Mouse (Mus musculus) limb, embryonic 10.5 days (tissue): ENCODE data around the gene Ppp4r4. TPM values are rescaled to one million over a fixed set of nuclear protein-coding genes. Genes with fewer than 3 reads are reported as not detected.
"Not testable (repeated sequence)": the region's sequence is repeated elsewhere in the genome, so short reads cannot be mapped to it uniquely, and the experiment has no call there.

Source experiments
- DNase-seq: peaks from one replicate; pipeline ENCODE4 v3.0.0-alpha.2; 2017; ENCODE audit warnings: low spot score
- H3K27ac ChIP-seq: fragments of 300-500 bp; sonication (generic); 2 replicates; pipeline ENCODE4 v1.5.1; 2016; ENCODE audit warnings: mild to moderate bottlenecking
- H3K27me3 ChIP-seq: fragments of 300-500 bp; sonication (generic); 2 replicates; pipeline ENCODE4 v1.6.1; 2016; ENCODE audit warnings: low read depth, mild to moderate bottlenecking; ENCODE audit not compliant: poor library complexity, severe bottlenecking
- H3K36me3 ChIP-seq: fragments of 300-500 bp; sonication (generic); 2 replicates; pipeline ENCODE4 v1.6.1; 2016; ENCODE audit warnings: mild to moderate bottlenecking, moderate library complexity
- H3K4me1 ChIP-seq: fragments of 300-500 bp; sonication (generic); 2 replicates; pipeline ENCODE4 v1.6.1; 2016
- H3K4me3 ChIP-seq: fragments of 300-500 bp; sonication (generic); 2 replicates; pipeline ENCODE4 v1.5.1; 2016; ENCODE audit warnings: mild to moderate bottlenecking, moderate library complexity
- H3K9me3 ChIP-seq: fragments of 300-500 bp; sonication (generic); replicated peaks from 2 replicates; pipeline ENCODE4 v1.6.1; 2016; ENCODE audit warnings: mild to moderate bottlenecking
- WGBS: fragments of 180-500 bp; shearing (Covaris S2); methylation state at CpG from one replicate; pipeline ENCODE4 v1.1.7; 2016; 5-methylcytosine and 5-hydroxymethylcytosine counted together
- polyA plus RNA-seq: library from polyadenylated mRNA; unstranded; fragments of >200 nt; fragmentation: Nextera tagmentation; extraction: Ambion mirVana; gene quantifications from 2 replicates; pipeline ENCODE4 v1.2.1, GENCODE M21; 2016

Ppp4r4 gene
- polyA plus RNA-seq, 1 experiment from 2014 or later = 1.9 TPM

DNA sequence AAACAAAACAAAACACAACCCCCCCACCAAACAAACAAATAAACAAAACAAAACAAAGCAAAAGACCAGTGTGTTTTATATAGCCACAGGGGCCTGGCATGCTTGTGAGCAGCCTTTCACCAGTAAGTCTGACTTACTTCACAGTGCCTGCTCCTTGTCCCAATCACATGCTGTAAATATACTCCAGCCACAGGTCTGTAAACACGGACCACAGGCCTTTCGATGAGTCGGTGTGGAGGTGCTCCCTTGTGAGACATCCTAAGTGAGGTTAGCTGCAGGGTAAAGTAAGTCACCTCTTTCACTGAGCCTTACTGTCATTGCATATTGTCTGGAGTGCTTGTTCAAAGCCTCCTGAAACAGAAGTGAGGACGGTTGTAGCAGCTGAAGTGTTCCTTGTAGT is 16.4 kb downstream of the Ppp4r4 start:
- 69% methylated on average over 4 of the region's 4 CpGs for WGBS
- no peaks in the 10 kb centered on the region for H3K27me3 ChIP-seq
- no peak for DNase-seq
- no peaks in the 10 kb centered on the region for H3K36me3 ChIP-seq
- no peak overlapping the region for H3K27ac ChIP-seq
- no peaks in the 10 kb centered on the region for H3K9me3 ChIP-seq
- H3K4me3 ChIP-seq = no peak overlapping the region
- no peaks in the 10 kb centered on the region for H3K4me1 ChIP-seq

DNA sequence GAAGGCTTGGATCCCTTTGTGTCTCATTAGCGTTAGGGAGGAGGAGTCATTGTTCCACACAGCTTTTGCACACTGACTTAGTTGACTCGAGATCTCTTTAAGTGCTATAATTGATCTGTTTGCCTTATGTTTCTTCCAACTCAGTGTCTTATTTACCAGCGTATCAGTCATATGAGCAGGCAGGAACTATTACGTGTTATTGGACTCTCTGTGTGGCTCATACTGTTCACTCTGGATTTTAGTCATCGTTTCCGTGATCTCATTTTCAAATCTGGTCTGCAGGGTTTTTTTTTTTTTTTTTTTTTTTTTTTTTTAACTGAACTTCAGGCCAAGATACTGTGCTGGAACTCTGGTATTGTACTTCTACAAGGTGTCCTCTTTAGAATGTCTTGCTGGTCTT is 18.0 kb downstream of the Ppp4r4 start:
- Histone ChIP-seq H3K36me3 (no peaks in the 10 kb centered on the region), H3K4me1 (no peaks in the 10 kb centered on the region), H3K4me3 (no peak overlapping the region), H3K9me3 (no peaks in the 10 kb centered on the region), H3K27me3 (no peaks in the 10 kb centered on the region), H3K27ac (no peak overlapping the region)
- WGBS = 90% methylated on average over 6 of the region's 6 CpGs
- DNase-seq = no peak

DNA sequence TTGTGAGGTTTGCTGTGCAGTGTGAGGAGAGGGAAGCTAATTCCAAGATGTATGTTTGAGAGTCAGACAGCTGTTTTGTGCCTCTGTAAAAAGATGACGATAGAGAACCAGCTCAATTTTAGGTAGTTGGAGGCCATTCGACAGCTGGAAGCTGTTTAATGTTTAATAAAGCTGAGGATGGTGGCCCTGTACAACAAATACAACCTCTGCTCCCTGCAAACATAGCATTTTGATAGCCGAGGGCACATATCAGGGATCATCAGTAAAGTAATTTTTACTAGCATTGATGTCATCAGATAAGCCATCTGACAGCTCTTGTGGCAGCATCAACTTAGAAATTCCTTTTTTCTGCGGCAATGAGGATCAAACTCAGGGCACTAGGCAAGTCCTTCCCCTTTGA is 19.3 kb downstream of the Ppp4r4 start:
- WGBS = 83% methylated on average over 4 of the region's 4 CpGs
- DNase-seq = no peak

DNA sequence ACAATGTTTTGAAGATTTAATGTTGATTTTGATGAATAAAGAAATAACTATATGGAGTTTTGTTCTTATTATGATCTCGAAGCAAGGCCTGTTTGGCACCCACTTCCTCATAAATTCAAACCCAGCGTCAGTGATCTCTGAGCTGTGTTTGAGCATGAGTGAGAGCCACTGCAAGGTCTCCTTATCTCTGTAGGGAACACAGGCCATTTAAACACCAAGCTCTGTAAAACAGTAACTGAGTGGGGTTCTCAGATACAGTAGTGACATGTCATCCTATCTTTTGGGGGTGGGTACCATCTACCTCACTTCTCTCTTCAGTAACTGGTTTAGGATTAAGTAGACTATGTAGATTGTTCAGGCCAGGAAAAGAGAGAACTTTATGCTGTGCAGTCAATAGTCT is 20.4 kb downstream of the Ppp4r4 start:
- Histone ChIP-seq H3K27me3 (no peaks in the 10 kb centered on the region), H3K36me3 (no peaks in the 10 kb centered on the region), H3K27ac (no peak overlapping the region), H3K4me3 (no peak overlapping the region), H3K4me1 (no peaks in the 10 kb centered on the region), H3K9me3 (no peaks in the 10 kb centered on the region)
- no peak for DNase-seq
- WGBS = 88% methylated on average over 2 of the region's 2 CpGs

More for the DNA sequence above, 19.3 kb downstream of the Ppp4r4 start:
- Histone ChIP-seq H3K27ac (no peak overlapping the region), H3K9me3 (no peaks in the 10 kb centered on the region), H3K4me1 (no peaks in the 10 kb centered on the region), H3K4me3 (no peak overlapping the region), H3K27me3 (no peaks in the 10 kb centered on the region), H3K36me3 (no peaks in the 10 kb centered on the region)

DNA sequence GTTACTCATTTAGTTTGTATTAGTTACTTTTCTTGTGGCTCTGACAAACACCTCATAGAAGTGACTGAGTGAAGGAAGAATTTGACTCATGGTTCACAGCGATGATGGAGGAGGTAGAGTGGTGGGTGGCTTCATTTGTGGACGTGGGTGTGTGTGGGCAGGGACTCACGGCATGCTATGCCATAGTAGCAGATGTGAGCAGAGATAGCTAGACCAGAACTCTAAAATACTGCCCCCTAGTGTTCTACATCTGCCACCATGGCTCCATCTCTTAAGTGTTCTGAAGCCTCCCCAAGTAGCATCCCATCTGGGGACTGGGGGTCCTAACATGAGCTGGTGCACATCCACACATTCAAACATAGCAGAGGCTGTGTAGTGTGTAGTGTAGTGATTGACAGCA is 21.4 kb downstream of the Ppp4r4 start:
- no peaks in the 10 kb centered on the region for H3K9me3 ChIP-seq
- no peaks in the 10 kb centered on the region for H3K27me3 ChIP-seq
- 74% methylated on average over 3 of the region's 3 CpGs for WGBS
- H3K4me1 ChIP-seq = no peaks in the 10 kb centered on the region
- H3K4me3 ChIP-seq = no peak overlapping the region
- H3K27ac ChIP-seq = no peak overlapping the region
- DNase-seq = no peak
- H3K36me3 ChIP-seq = no peaks in the 10 kb centered on the region

DNA sequence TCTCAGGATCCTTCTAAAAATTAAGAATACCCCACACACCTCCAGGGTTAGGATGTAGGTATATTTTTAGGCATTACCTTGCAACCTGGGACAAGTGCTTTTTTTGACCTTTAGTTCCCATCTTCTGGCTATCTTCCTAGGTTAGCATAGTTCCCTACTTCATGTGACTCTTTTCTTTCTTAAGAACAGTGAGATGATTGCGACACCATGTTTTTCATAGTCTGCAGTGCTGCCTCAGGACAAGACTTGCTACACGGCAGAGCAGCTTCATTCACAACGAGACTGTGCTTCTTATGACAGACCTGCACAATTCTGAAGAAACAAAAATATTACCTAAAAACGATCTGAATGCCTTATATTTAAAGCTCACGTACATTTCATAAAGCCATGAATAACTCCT is 24.8 kb downstream of the Ppp4r4 start:
- no peak for DNase-seq
- Histone ChIP-seq H3K9me3 (no peaks in the 10 kb centered on the region), H3K36me3 (no peaks in the 10 kb centered on the region), H3K27me3 (no peaks in the 10 kb centered on the region), H3K27ac (no peak overlapping the region), H3K4me3 (no peak overlapping the region), H3K4me1 (no peaks in the 10 kb centered on the region; the same call in 1 of the 2 replicates)
- 93% methylated on average over 5 of the region's 5 CpGs for WGBS

DNA sequence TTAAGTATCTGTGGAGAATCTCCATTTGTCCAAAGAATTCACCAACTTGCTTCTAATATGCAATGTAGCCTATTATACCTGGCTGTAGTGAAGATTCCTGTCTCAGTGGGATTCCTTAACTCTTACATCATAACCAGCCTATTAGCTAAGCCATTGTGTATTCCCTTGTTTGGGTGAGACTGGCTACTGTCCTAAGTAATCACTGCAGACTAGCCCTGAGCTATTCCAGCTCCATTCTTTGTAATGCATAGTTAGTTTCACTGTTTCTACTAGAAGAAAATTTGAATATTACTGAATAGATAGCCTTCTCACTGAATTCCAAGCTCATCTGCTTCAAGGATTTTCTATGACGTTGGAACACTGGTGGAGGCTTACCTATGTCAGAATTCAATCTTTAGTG is 32.6 kb downstream of the Ppp4r4 start:
- Histone ChIP-seq H3K27me3 (no peaks in the 10 kb centered on the region), H3K36me3 (no peaks in the 10 kb centered on the region), H3K4me1 (no peaks in the 10 kb centered on the region; the same call in 1 of the 2 replicates), H3K4me3 (no peak overlapping the region), H3K27ac (no peak overlapping the region), H3K9me3 (no peaks in the 10 kb centered on the region)
- WGBS = 56% methylated on average over 1 of the region's 1 CpGs
- no peak for DNase-seq

DNA sequence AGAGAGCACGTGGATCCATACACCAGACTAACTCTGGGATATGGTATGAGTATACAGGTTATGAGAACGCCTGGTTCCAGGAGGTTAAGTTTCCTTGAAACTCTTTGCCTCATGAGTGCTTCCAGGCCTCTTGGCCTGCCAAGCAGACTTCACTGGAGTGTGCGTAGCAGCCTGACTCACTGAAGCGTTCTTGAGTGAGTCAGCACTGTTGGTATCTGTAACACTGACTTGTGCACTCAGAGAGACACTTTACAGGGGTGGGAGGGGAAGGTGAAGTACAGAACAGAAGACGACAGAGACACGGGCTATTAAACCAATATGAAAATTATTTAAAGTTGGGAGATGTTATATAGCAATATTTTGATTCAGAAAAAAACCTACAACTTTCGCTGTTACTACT is 33.1 kb downstream of the Ppp4r4 start:
- WGBS = 87% methylated on average over 7 of the region's 7 CpGs
- Histone ChIP-seq H3K4me3 (no peak overlapping the region), H3K36me3 (no peaks in the 10 kb centered on the region), H3K4me1 (no peaks in the 10 kb centered on the region; the same call in 1 of the 2 replicates), H3K9me3 (no peaks in the 10 kb centered on the region), H3K27ac (no peak overlapping the region), H3K27me3 (no peaks in the 10 kb centered on the region)
- no peak for DNase-seq

DNA sequence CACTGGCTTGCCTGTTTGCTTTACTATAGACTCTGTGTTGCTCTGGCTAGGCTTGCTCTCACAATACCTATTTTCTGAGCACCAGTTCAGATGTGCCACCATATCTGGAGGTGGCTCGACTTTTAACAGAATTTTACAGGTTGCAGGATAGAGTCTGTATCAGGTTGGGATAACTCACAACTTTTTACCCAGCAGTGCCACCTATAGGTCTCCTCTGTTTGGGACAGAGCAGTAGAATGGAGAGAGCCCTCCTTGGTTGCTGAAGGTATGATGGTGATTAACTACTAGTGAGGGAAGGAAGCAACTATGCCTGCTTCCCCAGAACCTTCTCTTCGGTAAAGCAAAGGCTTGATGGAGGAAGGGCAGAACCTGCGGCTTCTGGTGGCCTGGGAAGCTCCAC is 35.0 kb downstream of the Ppp4r4 start:
- DNase-seq = no peak
- no peaks in the 10 kb centered on the region for H3K4me1 ChIP-seq
- WGBS = 72% methylated on average over 3 of the region's 3 CpGs
- no peaks in the 10 kb centered on the region for H3K9me3 ChIP-seq
- H3K4me3 ChIP-seq = no peak overlapping the region
- no peaks in the 10 kb centered on the region for H3K27me3 ChIP-seq
- no peaks in the 10 kb centered on the region for H3K36me3 ChIP-seq
- no peak overlapping the region for H3K27ac ChIP-seq

DNA sequence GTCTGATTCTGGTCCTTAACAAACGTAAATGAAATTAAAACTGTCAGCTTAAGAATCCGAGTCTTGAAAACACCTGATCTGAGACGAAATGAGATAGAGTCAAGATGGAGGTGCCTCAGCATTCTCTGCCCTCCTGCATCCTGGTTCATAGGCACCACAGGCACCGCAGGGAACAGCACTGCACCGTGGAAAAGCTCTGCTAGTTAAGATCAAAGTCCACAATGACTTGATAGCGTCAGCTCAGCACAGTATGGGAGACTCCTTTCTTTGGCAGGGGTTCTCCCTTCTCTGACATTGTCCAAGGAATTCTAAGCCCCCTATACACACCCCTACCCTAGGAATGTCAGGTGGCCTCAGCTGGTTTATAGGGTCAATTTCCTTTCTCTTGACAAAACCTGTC is 37.6 kb downstream of the Ppp4r4 start:
- 68% methylated on average over 6 of the region's 6 CpGs for WGBS

DNA sequence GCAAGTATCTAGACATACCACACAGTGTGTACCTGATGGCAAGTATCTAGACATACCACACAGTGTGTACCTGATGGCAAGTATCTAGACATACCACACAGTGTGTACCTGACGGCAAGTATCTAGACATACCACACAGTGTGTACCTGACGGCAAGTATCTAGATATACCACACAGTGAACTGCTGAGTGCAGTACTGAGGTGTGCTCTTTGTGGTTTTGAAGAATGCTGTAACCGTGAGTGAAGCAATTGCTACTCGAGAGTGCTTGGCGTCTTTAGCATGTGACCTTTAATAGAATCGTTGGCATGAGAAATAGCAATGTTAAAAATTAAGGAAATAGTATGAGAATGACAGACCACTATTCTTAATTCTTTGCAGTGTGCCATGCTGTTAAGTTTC is 46.1 kb downstream of the Ppp4r4 start:
- not testable (repeated sequence) for H3K9me3 ChIP-seq, H3K4me3 ChIP-seq, DNase-seq, H3K27me3 ChIP-seq, H3K36me3 ChIP-seq, H3K4me1 ChIP-seq, H3K27ac ChIP-seq
- WGBS = 91% methylated on average over 6 of the region's 6 CpGs

More for the DNA sequence above, 37.6 kb downstream of the Ppp4r4 start:
- Histone ChIP-seq H3K27me3 (no peaks in the 10 kb centered on the region), H3K4me1 (no peaks in the 10 kb centered on the region), H3K27ac (no peak overlapping the region), H3K4me3 (no peak overlapping the region), H3K36me3 (no peaks in the 10 kb centered on the region), H3K9me3 (no peaks in the 10 kb centered on the region)
- no peak for DNase-seq

DNA sequence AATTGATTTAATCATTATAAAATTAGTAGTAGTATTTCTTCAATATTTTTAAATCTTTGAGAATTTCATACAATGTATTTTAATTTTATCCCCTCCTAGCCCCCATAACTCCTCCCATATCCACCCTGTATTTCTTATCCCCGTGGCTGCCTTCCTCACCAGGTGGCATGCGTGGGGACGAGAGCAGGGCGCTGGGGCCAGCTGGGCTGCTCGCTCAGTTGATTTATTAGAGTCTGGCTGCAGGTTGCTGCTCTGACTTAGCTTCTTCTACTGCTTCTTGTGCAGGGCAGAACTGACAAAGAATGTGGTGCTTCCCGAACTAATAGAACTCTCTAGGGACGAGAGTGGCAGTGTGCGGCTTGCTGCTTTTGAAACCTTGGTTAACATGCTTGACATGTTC is 51.7 kb downstream of the Ppp4r4 start:
- no peak overlapping the region for H3K27ac ChIP-seq
- H3K36me3 ChIP-seq = no peaks in the 10 kb centered on the region
- WGBS = 62% methylated on average over 8 of the region's 8 CpGs
- no peak overlapping the region for H3K4me3 ChIP-seq
- H3K27me3 ChIP-seq = no peaks in the 10 kb centered on the region
- H3K4me1 ChIP-seq = no peaks in the 10 kb centered on the region
- DNase-seq = no peak
- no peaks in the 10 kb centered on the region for H3K9me3 ChIP-seq

DNA sequence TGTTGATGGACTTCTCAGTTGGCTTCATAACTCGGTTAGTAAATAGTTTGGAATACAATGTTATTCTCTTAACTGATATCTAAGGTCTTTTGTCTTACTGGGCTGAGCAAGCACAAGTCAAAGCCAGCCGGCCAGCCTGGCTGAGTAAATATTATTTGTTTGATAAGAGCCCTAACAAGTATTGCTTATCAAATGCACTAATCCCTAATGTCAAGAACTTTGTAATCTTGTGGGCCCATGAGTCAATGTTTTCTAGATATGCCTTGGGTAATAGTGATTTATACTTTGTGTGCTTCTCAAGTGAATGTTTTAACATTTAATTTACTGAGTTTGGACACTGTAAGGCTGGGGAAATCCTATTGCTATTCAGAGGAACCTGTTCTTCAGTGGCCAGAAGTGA is 66.3 kb downstream of the Ppp4r4 start:
- H3K27me3 ChIP-seq = no peaks in the 10 kb centered on the region
- WGBS = 91% methylated on average over 2 of the region's 2 CpGs
- H3K27ac ChIP-seq = no peak overlapping the region
- H3K4me3 ChIP-seq = no peak overlapping the region
- no peaks in the 10 kb centered on the region for H3K9me3 ChIP-seq
- H3K4me1 ChIP-seq = peaks cover 4% of the 10 kb centered on the region; the same call in 1 of the 2 replicates
- no peak for DNase-seq
- no peaks in the 10 kb centered on the region for H3K36me3 ChIP-seq

DNA sequence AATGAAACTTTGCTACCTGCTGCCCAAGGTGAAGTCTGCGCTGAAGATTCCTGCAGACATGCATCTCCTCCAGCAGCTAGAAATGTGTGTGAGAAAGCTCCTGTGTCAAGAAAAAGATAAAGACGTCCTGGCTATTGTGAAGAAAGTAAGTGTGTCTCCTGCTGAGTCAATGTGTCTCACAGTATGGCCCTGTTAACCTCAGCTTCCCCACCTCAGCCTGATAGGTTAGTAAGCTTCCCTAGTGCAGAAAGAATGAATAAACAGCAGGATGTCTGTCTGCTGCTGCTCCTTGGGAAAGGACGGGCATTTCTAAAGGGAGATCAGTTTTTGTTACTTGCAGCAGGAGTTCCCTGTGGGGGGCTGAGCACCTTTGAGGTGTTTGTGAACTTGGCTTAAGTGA is 68.3 kb downstream of the Ppp4r4 start:
- DNase-seq = no peak
- H3K4me3 ChIP-seq = no peak overlapping the region
- H3K27ac ChIP-seq = no peak overlapping the region
- 37% methylated on average over 3 of the region's 3 CpGs for WGBS
- H3K27me3 ChIP-seq = no peaks in the 10 kb centered on the region
- H3K36me3 ChIP-seq = no peaks in the 10 kb centered on the region
- H3K4me1 ChIP-seq = peaks cover 4% of the 10 kb centered on the region; the same call in 1 of the 2 replicates
- no peaks in the 10 kb centered on the region for H3K9me3 ChIP-seq
